Mouse (Mus musculus): Measurements from ENCODE around the gene Rdh13.
A peak's percentile ranks its signal among the peaks of the same experiment; 100 is the strongest.
"Not testable (repeated sequence)": the region's sequence is repeated elsewhere in the genome, so short reads cannot be mapped to it uniquely, and the experiment has no call there.

Rdh13 gene

GRCm38 (mm10) chr7:4432026-4432425 lies 13.4 kb downstream of the Rdh13 start:
- DNase-seq (ENCODE audit: low read depth, low spot score): no peak

GRCm38 (mm10) chr7:4431548-4431947 lies 13.9 kb downstream of the Rdh13 start:
- peak; percentile 51 for DNase-seq (ENCODE audit: low read depth, low spot score)

- no peak for DNase-seq (ENCODE audit: low read depth, low spot score)
These were observed 15.1 kb downstream of the Rdh13 start for GRCm38 (mm10) chr7:4430246-4430844.

- DNase-seq (ENCODE audit: low read depth, low spot score): peak; percentile 84
These were observed 18.1 kb downstream of the Rdh13 start for GRCm38 (mm10) chr7:4427161-4427912.

GRCm38 (mm10) chr7:4420230-4420629 lies 25.2 kb downstream of the Rdh13 start:
- DNase-seq (ENCODE audit: low read depth, low spot score): no peak

GRCm38 (mm10) chr7:4419681-4420080 lies 25.8 kb downstream of the Rdh13 start:
- no peak for DNase-seq (ENCODE audit: low read depth, low spot score)

GRCm38 (mm10) chr7:4412406-4412805 lies 33.0 kb downstream of the Rdh13 start:
- not testable (repeated sequence) for DNase-seq (ENCODE audit: low read depth, low spot score)

- no peak for DNase-seq (ENCODE audit: low read depth, low spot score)
These were observed 47.7 kb downstream of the Rdh13 start, which contains the start of gene Gp6 for GRCm38 (mm10) chr7:4397730-4398129. Gene Gp6 (minus strand): TSS chr7:4397744.

Data from embryo, embryonic 11.5 days (tissue).